Mouse (Mus musculus): ENCODE measurements around the gene Kdm2a.

GRCm38 (mm10) chr19:4328737-4329304 lies 69.3 kb downstream of the Kdm2a start:
- TF ChIP-seq CTCF (conservative IDR thresholded peaks at IDR 0.05 in 1 of 2, IDR thresholded peaks at IDR 0.05 in 1 of 2; ENCODE audit: low read depth in 2 of 2, low read length in 2 of 2) (no peak), BHLHE40 (IDR thresholded peaks at IDR 0.05; ENCODE audit: low read depth, low read length) (no peak), MAX (IDR thresholded peaks at IDR 0.05; ENCODE audit: low read length) (no peak), POLR2A (IDR thresholded peaks at IDR 0.05; ENCODE audit: low read depth, low read length) (no peak), ZNF384 (IDR thresholded peaks at IDR 0.05; ENCODE audit: low read depth, low read length) (no peak), KAT2A (IDR thresholded peaks at IDR 0.05; ENCODE audit: insufficient replicate concordance, low read length) (no peak), TBP (conservative IDR thresholded peaks at IDR 0.05; ENCODE audit: low read depth, low read length) (no peak), ETS1 (conservative IDR thresholded peaks at IDR 0.05; ENCODE audit: low read depth, low read length) (no peak), JUN (IDR thresholded peaks at IDR 0.05; ENCODE audit: insufficient read depth, low read depth, low read length) (no peak), USF1 (IDR thresholded peaks at IDR 0.05; ENCODE audit: low read depth, low read length) (no peak), RCOR1 (conservative IDR thresholded peaks at IDR 0.05; ENCODE audit: low read depth, low read length) (no peak), UBTF (IDR thresholded peaks at IDR 0.05; ENCODE audit: low read depth, low read length) (no peak), MAZ (IDR thresholded peaks at IDR 0.05; ENCODE audit: low read depth, low read length) (no peak)
